ENCODE assay signal across 11 mouse cellular contexts in the genomic region with DNA sequence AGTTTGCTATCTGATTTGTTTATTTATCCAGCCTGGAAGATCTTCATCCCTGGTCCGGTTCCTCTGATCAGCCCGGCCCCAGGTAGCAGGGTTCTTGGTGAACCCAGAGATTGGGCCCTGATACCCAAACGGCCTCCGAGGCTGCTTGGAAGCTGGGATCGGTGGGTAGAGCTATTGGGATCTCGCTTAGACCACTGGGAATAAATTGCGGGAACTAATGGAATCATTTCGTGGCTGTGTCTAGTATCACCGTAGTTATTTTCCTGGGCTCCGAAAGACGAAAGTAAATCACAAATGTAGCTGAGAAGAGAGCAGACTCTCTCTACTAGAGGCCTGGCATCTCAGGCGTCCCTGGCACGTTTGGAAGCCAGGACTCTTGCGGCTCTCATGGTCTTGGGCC. TPM values are rescaled to one million over a fixed set of nuclear protein-coding genes. Genes with fewer than 3 reads are reported as not detected.
DNase-seq lines count a peak whose midpoint lies in the region; ATAC-seq and TF ChIP-seq lines count a peak whose summit lies in the region.
"Had no signal": no experiment of that assay in that cellular context is flagged by ENCODE, and none has a peak within 500 bp of the region (broad histone marks: within the 10 kb centered on the region; RNA-seq: fewer than 3 reads in every experiment).

No protein-coding gene starts in this region.

- no peak for DNase-seq in liver, embryonic 11.5 days (ENCODE audit: low spot score)
- DNase-seq in heart, adult 9 months (ENCODE audit: low spot score in 2 of 2) = no peak
- DNase-seq: layer of hippocampus, postnatal 36 days had no signal

- H3K9me3 ChIP-seq in liver, embryonic 11.5 days (ENCODE audit: control insufficient read depth, low read length) = no peaks in the 10 kb centered on the region
- H3K9me3 ChIP-seq in liver, embryonic 12.5 days (replicated peaks) = no peaks in the 10 kb centered on the region
- no peaks in the 10 kb centered on the region for H3K9me3 ChIP-seq in hindbrain, embryonic 13.5 days
- H3K9me3 ChIP-seq in kidney, embryonic 16.5 days (ENCODE audit: low read length) = no peaks in the 10 kb centered on the region

- 9% methylated on average over 14 of the region's 14 CpGs for WGBS in liver, embryonic 11.5 days
- 7% methylated on average over 14 of the region's 14 CpGs for WGBS in liver, embryonic 12.5 days (ENCODE audit: insufficient replicate concordance)
- WGBS in hindbrain, embryonic 13.5 days = 4% methylated on average over 14 of the region's 14 CpGs
- WGBS in kidney, embryonic 16.5 days = 14% methylated on average over 14 of the region's 14 CpGs
- 30% methylated on average over 14 of the region's 14 CpGs for WGBS in small intestine, adult 2 months

- no peak overlapping the region; the same call in 1 of the 2 replicates for H3K27ac ChIP-seq in liver, embryonic 11.5 days (ENCODE audit: low read depth, low read length)
- H3K27ac ChIP-seq in liver, embryonic 12.5 days = no peak overlapping the region
- peak overlapping the region; percentile 95 for H3K27ac ChIP-seq in hindbrain, embryonic 13.5 days
- peak overlapping the region; percentile 43 for H3K27ac ChIP-seq in kidney, embryonic 16.5 days (ENCODE audit: low read length)
- peak overlapping the region; percentile 24 for H3K27ac ChIP-seq in small intestine, adult 2 months (ENCODE audit: insufficient read depth, low read depth, low read length)

- peak overlapping the region; percentile 12; the same call in 1 of the 2 replicates for H3K4me3 ChIP-seq in liver, embryonic 11.5 days (ENCODE audit: low read depth, low read length)
- H3K4me3 ChIP-seq in liver, embryonic 12.5 days = no peak overlapping the region
- H3K4me3 ChIP-seq in hindbrain, embryonic 13.5 days = peak overlapping the region; percentile 58
- H3K4me3 ChIP-seq in kidney, embryonic 16.5 days (ENCODE audit: low read length) = peak overlapping the region; percentile 55
- H3K4me3 ChIP-seq in small intestine, adult 2 months (ENCODE audit: low read depth, low read length) = no peak overlapping the region

- ATAC-seq in liver, embryonic 11.5 days (replicated peaks; ENCODE audit: low FRiP score) = no peak
- no peak for ATAC-seq in liver, embryonic 12.5 days
- no peak for ATAC-seq in hindbrain, embryonic 13.5 days (ENCODE audit: low FRiP score)
- ATAC-seq in kidney, embryonic 16.5 days (ENCODE audit: low FRiP score, low TSS enrichment) = no peak
- ATAC-seq in monocyte, adult 5-6 weeks (replicated peaks; ENCODE audit: insufficient number of reproducible peaks, low FRiP score, low TSS enrichment, poor library complexity, severe bottlenecking) = no peak

- no peaks in the 10 kb centered on the region; the same call in 1 of the 2 replicates for H3K4me1 ChIP-seq in liver, embryonic 11.5 days (replicated peaks; ENCODE audit: control insufficient read depth, insufficient read depth, low read length)
- peaks cover 8% of the 10 kb centered on the region; the same call in 1 of the 2 replicates for H3K4me1 ChIP-seq in liver, embryonic 12.5 days
- peaks cover 44% of the 10 kb centered on the region for H3K4me1 ChIP-seq in hindbrain, embryonic 13.5 days (replicated peaks)
- H3K4me1 ChIP-seq in kidney, embryonic 16.5 days (ENCODE audit: insufficient read depth, low read length) = peaks cover 82% of the 10 kb centered on the region
- H3K4me1 ChIP-seq in small intestine, adult 2 months (ENCODE audit: control insufficient read depth, insufficient read depth, insufficient read length, low read length) = peaks cover 8% of the 10 kb centered on the region

- no peak overlapping the region for H3K9ac ChIP-seq in liver, embryonic 11.5 days (ENCODE audit: low read depth, low read length)
- no peak overlapping the region for H3K9ac ChIP-seq in liver, embryonic 12.5 days
- peak overlapping the region; percentile 77 for H3K9ac ChIP-seq in hindbrain, embryonic 13.5 days
- peak overlapping the region; percentile 62 for H3K9ac ChIP-seq in kidney, embryonic 16.5 days (replicated peaks; ENCODE audit: low read length)

- H3K27me3 ChIP-seq in liver, embryonic 11.5 days (replicated peaks; ENCODE audit: control insufficient read depth, insufficient read depth, low read length) = peaks cover 99% of the 10 kb centered on the region
- peaks cover 100% of the 10 kb centered on the region for H3K27me3 ChIP-seq in liver, embryonic 12.5 days (replicated peaks)
- peaks cover 99% of the 10 kb centered on the region for H3K27me3 ChIP-seq in hindbrain, embryonic 13.5 days
- 0 out of 2 replicates have a peak, but pooled peaks cover 5% of the 10 kb centered on the region for H3K27me3 ChIP-seq in kidney, embryonic 16.5 days (ENCODE audit: insufficient read depth, low read length)
- peaks cover 68% of the 10 kb centered on the region for H3K27me3 ChIP-seq in small intestine, adult 2 months (ENCODE audit: control insufficient read depth, insufficient read depth, low read length)
- H3K27me3 ChIP-seq: CH12.LX had no signal

- peak overlapping the region; percentile 73; the same call in 1 of the 2 replicates for H3K4me2 ChIP-seq in liver, embryonic 11.5 days
- H3K4me2 ChIP-seq in liver, embryonic 12.5 days = no peak overlapping the region
- H3K4me2 ChIP-seq in hindbrain, embryonic 13.5 days = peak overlapping the region; percentile 64
- H3K4me2 ChIP-seq in kidney, embryonic 16.5 days (replicated peaks; ENCODE audit: low read depth, low read length) = peak overlapping the region; percentile 81

- no peak for TF ChIP-seq POLR2A in small intestine, adult 2 months (IDR thresholded peaks at IDR 0.05; ENCODE audit: low read depth, low read length)

- TF ChIP-seq CTCF in small intestine, adult 2 months (IDR thresholded peaks at IDR 0.05; ENCODE audit: extremely low read depth, insufficient read length, insufficient replicate concordance, low read depth, low read length) = no peak

- H3K36me3 ChIP-seq in liver, embryonic 11.5 days (ENCODE audit: control insufficient read depth, insufficient read depth, low read length) = no peaks in the 10 kb centered on the region
- H3K36me3 ChIP-seq in liver, embryonic 12.5 days = no peaks in the 10 kb centered on the region
- H3K36me3 ChIP-seq in hindbrain, embryonic 13.5 days = no peaks in the 10 kb centered on the region
- H3K36me3 ChIP-seq in kidney, embryonic 16.5 days (ENCODE audit: insufficient read depth, low read length) = peaks cover 18% of the 10 kb centered on the region; the same call in 1 of the 2 replicates
- H3K36me3 ChIP-seq in small intestine, adult 2 months (ENCODE audit: control insufficient read depth, insufficient read depth, low read length) = no peaks in the 10 kb centered on the region

RNA-seq across cellular contexts. Expression of gene Hoxa5, which starts 0.8 kb away (rescaled TPM):
- polyA plus RNA-seq in liver, embryonic 11.5 days (2014; fragmentation: Nextera tagmentation; extraction: Ambion mirVana) = 8.0 and 9.7 TPM in 2 replicates
- polyA plus RNA-seq in liver, embryonic 12.5 days (2016; fragmentation: Nextera tagmentation; extraction: Ambion mirVana) = 2.1 and 3.1 TPM in 2 replicates
- 116 and 150 TPM in 2 replicates for polyA plus RNA-seq in hindbrain, embryonic 13.5 days (2015; fragmentation: Nextera tagmentation; extraction: Ambion mirVana)
- polyA plus RNA-seq in kidney, embryonic 16.5 days (2015; fragmentation: Nextera tagmentation; extraction: Ambion mirVana) = 9.0 and 9.5 TPM in 2 replicates
- 3.5 and 4.7 TPM in 2 replicates for polyA plus RNA-seq in small intestine, adult 2 months (2012; rRNA removed)
- 0.39 TPM in 1 of 3 replicates, not detected in the others for total RNA-seq in monocyte, adult 5-6 weeks (2017)
- total RNA-seq: layer of hippocampus, postnatal 36 days had no signal

RNA-seq across cellular contexts. Expression of gene Hoxa6, which starts 3.3 kb away (rescaled TPM):
- polyA plus RNA-seq in liver, embryonic 11.5 days (2014; fragmentation: Nextera tagmentation; extraction: Ambion mirVana) = 0.45 and 0.71 TPM in 2 replicates
- 0.14 and 0.20 TPM in 2 replicates for polyA plus RNA-seq in liver, embryonic 12.5 days (2016; fragmentation: Nextera tagmentation; extraction: Ambion mirVana)
- polyA plus RNA-seq in hindbrain, embryonic 13.5 days (2015; fragmentation: Nextera tagmentation; extraction: Ambion mirVana) = 16.3 and 28.0 TPM in 2 replicates
- 2.9 and 3.8 TPM in 2 replicates for polyA plus RNA-seq in kidney, embryonic 16.5 days (2015; fragmentation: Nextera tagmentation; extraction: Ambion mirVana)
- 0.15 and 0.52 TPM in 2 replicates for polyA plus RNA-seq in small intestine, adult 2 months (2012; rRNA removed)
- not detected in 3 replicates for total RNA-seq in monocyte, adult 5-6 weeks (2017)
- total RNA-seq: layer of hippocampus, postnatal 36 days had no signal
- polyA plus RNA-seq: liver, embryonic 16.5 days had no signal

RNA-seq across cellular contexts. Expression of gene Hoxa3, which starts 7.9 kb away (rescaled TPM):
- 2.8 and 2.9 TPM in 2 replicates for polyA plus RNA-seq in liver, embryonic 11.5 days (2014; fragmentation: Nextera tagmentation; extraction: Ambion mirVana)
- 0.97 and 1.2 TPM in 2 replicates for polyA plus RNA-seq in liver, embryonic 12.5 days (2016; fragmentation: Nextera tagmentation; extraction: Ambion mirVana)
- 21.8 and 23.8 TPM in 2 replicates for polyA plus RNA-seq in hindbrain, embryonic 13.5 days (2015; fragmentation: Nextera tagmentation; extraction: Ambion mirVana)
- polyA plus RNA-seq in kidney, embryonic 16.5 days (2015; fragmentation: Nextera tagmentation; extraction: Ambion mirVana) = 8.2 and 10.8 TPM in 2 replicates
- 3.5 and 5.0 TPM in 2 replicates for polyA plus RNA-seq in small intestine, adult 2 months (2012; rRNA removed)
- 0.29 TPM in 1 of 3 replicates, not detected in the others for total RNA-seq in monocyte, adult 5-6 weeks (2017)
- total RNA-seq: layer of hippocampus, postnatal 36 days had no signal

RNA-seq across cellular contexts. Expression of gene Gm28308, which starts 7.9 kb away (rescaled TPM):
- polyA plus RNA-seq in liver, embryonic 11.5 days (2014; fragmentation: Nextera tagmentation; extraction: Ambion mirVana) = not detected in 2 replicates
- not detected in 2 replicates for polyA plus RNA-seq in liver, embryonic 12.5 days (2016; fragmentation: Nextera tagmentation; extraction: Ambion mirVana)
- polyA plus RNA-seq in hindbrain, embryonic 13.5 days (2015; fragmentation: Nextera tagmentation; extraction: Ambion mirVana) = not detected in 2 replicates
- polyA plus RNA-seq in kidney, embryonic 16.5 days (2015; fragmentation: Nextera tagmentation; extraction: Ambion mirVana) = not detected in 2 replicates
- polyA plus RNA-seq in small intestine, adult 2 months (2012; rRNA removed) = 0.58 TPM in 1 of 2 replicates, not detected in the other
- total RNA-seq in monocyte, adult 5-6 weeks (2017) = 5.6 TPM in 1 of 3 replicates, not detected in the others
- total RNA-seq: CH12.LX; hematopoietic stem cell, adult 5-6 weeks; layer of hippocampus, postnatal 36 days had no signal
- polyA plus RNA-seq: liver, embryonic 16.5 days had no signal

RNA-seq across cellular contexts. Expression of gene Hoxa4, which starts 13.7 kb away (rescaled TPM):
- polyA plus RNA-seq in liver, embryonic 11.5 days (2014; fragmentation: Nextera tagmentation; extraction: Ambion mirVana) = 2.3 and 3.1 TPM in 2 replicates
- 0.79 and 0.92 TPM in 2 replicates for polyA plus RNA-seq in liver, embryonic 12.5 days (2016; fragmentation: Nextera tagmentation; extraction: Ambion mirVana)
- 14.5 and 14.8 TPM in 2 replicates for polyA plus RNA-seq in hindbrain, embryonic 13.5 days (2015; fragmentation: Nextera tagmentation; extraction: Ambion mirVana)
- polyA plus RNA-seq in kidney, embryonic 16.5 days (2015; fragmentation: Nextera tagmentation; extraction: Ambion mirVana) = 1.2 and 1.4 TPM in 2 replicates
- 2.3 and 2.4 TPM in 2 replicates for polyA plus RNA-seq in small intestine, adult 2 months (2012; rRNA removed)
- total RNA-seq in monocyte, adult 5-6 weeks (2017) = not detected in 3 replicates
- total RNA-seq: CH12.LX; layer of hippocampus, postnatal 36 days had no signal

Comparison
In these comparisons a context has a peak if more than half of its experiments do, and no peak if none do; other contexts are left out.
1. H3K4me3 ChIP-seq: peak in liver, embryonic 11.5 days (single experiment), hindbrain, embryonic 13.5 days (single experiment) and kidney, embryonic 16.5 days (single experiment); none in liver, embryonic 12.5 days (single experiment) and small intestine, adult 2 months (single experiment).
2. H3K27ac ChIP-seq: peak in hindbrain, embryonic 13.5 days (single experiment), kidney, embryonic 16.5 days (single experiment) and small intestine, adult 2 months (single experiment); none in liver, embryonic 11.5 days (single experiment) and liver, embryonic 12.5 days (single experiment).
3. H3K9ac ChIP-seq: peak in hindbrain, embryonic 13.5 days (single experiment) and kidney, embryonic 16.5 days (single experiment); none in liver, embryonic 11.5 days (single experiment) and liver, embryonic 12.5 days (single experiment).
4. RNA of gene Hoxa5, which starts 0.8 kb away (polyA plus RNA-seq): 116 to 150 TPM in hindbrain, embryonic 13.5 days; 9.0 to 9.5 TPM in kidney, embryonic 16.5 days, 8.0 to 9.7 TPM in liver, embryonic 11.5 days, 3.5 to 4.7 TPM in small intestine, adult 2 months and 2.1 to 3.1 TPM in liver, embryonic 12.5 days; every median in the first group is over 10 times any median in the second.